Mouse (Mus musculus) liver, adult 2 months (tissue): Measurements from ENCODE around the gene Dock2.

Experiments used
- CTCF ChIP-seq: fragments of 200-500 bp; IDR thresholded peaks from 2 replicates; pipeline ENCODE4 v1.5.1; 2011; ENCODE audit warnings: low read depth, low read length, control low read depth
- POLR2A ChIP-seq: fragments of 200-500 bp; IDR thresholded peaks from 2 replicates; pipeline ENCODE4 v1.6.1; 2011; ENCODE audit warnings: low read length, control low read depth; ENCODE audit not compliant: insufficient read depth; ENCODE audit errors: extremely low read depth

DNA sequence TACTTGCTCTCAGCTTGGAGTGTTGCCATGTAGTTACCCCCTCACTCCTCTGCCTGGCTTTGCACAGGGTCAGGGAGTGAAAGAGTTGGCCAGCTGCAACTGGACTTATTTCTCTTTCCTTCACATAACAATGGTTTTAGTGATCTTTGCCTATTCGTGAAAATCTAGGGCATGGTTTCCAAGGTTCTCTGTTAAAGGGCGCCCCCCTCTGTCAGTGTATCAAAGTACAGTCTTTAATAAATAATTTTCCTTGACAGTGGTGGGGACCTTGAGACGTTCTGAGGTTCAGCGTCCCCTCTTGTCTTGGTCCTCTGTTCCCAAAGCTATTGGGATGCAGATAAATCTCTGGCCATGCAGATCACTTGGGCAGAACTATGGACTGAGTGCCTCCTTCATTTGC is 12.4 kb upstream of the Dock2 start:
- no peak for TF ChIP-seq POLR2A
- no peak for TF ChIP-seq CTCF
